Mouse (Mus musculus) spleen, postnatal 0 days (tissue): ENCODE measurements around the gene Mrps15. TPM values are rescaled to one million over a fixed set of nuclear protein-coding genes. Genes with fewer than 3 reads are reported as not detected.

Source experiments
- polyA plus RNA-seq: library from polyadenylated mRNA; unstranded; fragments of >200 nt; fragmentation: Nextera tagmentation; extraction: Ambion mirVana; gene quantifications from 2 replicates; pipeline ENCODE4 v1.2.1, GENCODE M21; 2015

Mrps15 gene
- polyA plus RNA-seq = 85.8 and 90.1 TPM in 2 replicates

GRCm38 (mm10) chr4:126046851-126047585 is at the start of gene Mrps15:
TSS of gene Mrps15 (plus strand) at chr4:126046925.

GRCm38 (mm10) chr4:126024303-126024900 is 22.3 kb upstream of the Mrps15 start, which contains the start of gene Csf3r:
TSS of gene Csf3r (plus strand) at chr4:126024550.

GRCm38 (mm10) chr4:126058134-126058996 is 11.6 kb downstream of the Mrps15 start, which contains the start of gene Oscp1:
TSS of gene Oscp1 (plus strand) at chr4:126058565.

GRCm38 (mm10) chr4:126096464-126097111 is 49.9 kb downstream of the Mrps15 start, which contains the start of gene Lsm10:
TSS of gene Lsm10 (plus strand) at chr4:126096623.

GRCm38 (mm10) chr4:126103590-126104068 is 56.9 kb downstream of the Mrps15 start, which contains the start of gene Stk40:
TSS of gene Stk40 (plus strand) at chr4:126103957.

Other genes starting within 250 kb of the Mrps15 start
- gene Csf3r, start 22.4 kb upstream of the Mrps15 start, polyA plus RNA-seq = 21.5 and 22.7 TPM in 2 replicates
- gene Oscp1, start 11.6 kb downstream of the Mrps15 start, polyA plus RNA-seq = 2.9 and 3.8 TPM in 2 replicates
- 32.0 and 33.0 TPM in 2 replicates for gene Lsm10, start 49.7 kb downstream of the Mrps15 start, polyA plus RNA-seq
- gene Stk40, start 57.0 kb downstream of the Mrps15 start, polyA plus RNA-seq = 9.9 and 12.5 TPM in 2 replicates
- 31.8 and 46.8 TPM in 2 replicates for gene Eva1b, start 100.8 kb downstream of the Mrps15 start, polyA plus RNA-seq
- gene Sh3d21, start 116.6 kb downstream of the Mrps15 start, polyA plus RNA-seq = 1.6 and 2.6 TPM in 2 replicates
- gene Thrap3, start 155.8 kb downstream of the Mrps15 start, polyA plus RNA-seq = 111 and 114 TPM in 2 replicates
- gene Map7d1, start 209.4 kb downstream of the Mrps15 start, polyA plus RNA-seq = 11.8 and 13.7 TPM in 2 replicates
- gene Trappc3, start 215.4 kb downstream of the Mrps15 start, polyA plus RNA-seq = 49.4 and 57.1 TPM in 2 replicates
- 9.0 and 12.0 TPM in 2 replicates for gene Col8a2, start 239.9 kb downstream of the Mrps15 start, polyA plus RNA-seq